Mouse (Mus musculus) limb, embryonic 10.5 days (tissue): ENCODE measurements around the gene Cebpa. TPM values are rescaled to one million over a fixed set of nuclear protein-coding genes. Genes with fewer than 3 reads are reported as not detected.

Experiments
- DNase-seq: peaks from one replicate; pipeline ENCODE4 v3.0.0-alpha.2; 2017; ENCODE audit warnings: low spot score
- H3K27ac ChIP-seq: fragments of 300-500 bp; sonication (generic); 2 replicates; pipeline ENCODE4 v1.5.1; 2016; ENCODE audit warnings: mild to moderate bottlenecking
- H3K27me3 ChIP-seq: fragments of 300-500 bp; sonication (generic); 2 replicates; pipeline ENCODE4 v1.6.1; 2016; ENCODE audit warnings: low read depth, mild to moderate bottlenecking; ENCODE audit not compliant: poor library complexity, severe bottlenecking
- H3K36me3 ChIP-seq: fragments of 300-500 bp; sonication (generic); 2 replicates; pipeline ENCODE4 v1.6.1; 2016; ENCODE audit warnings: mild to moderate bottlenecking, moderate library complexity
- H3K4me1 ChIP-seq: fragments of 300-500 bp; sonication (generic); 2 replicates; pipeline ENCODE4 v1.6.1; 2016
- H3K4me3 ChIP-seq: fragments of 300-500 bp; sonication (generic); 2 replicates; pipeline ENCODE4 v1.5.1; 2016; ENCODE audit warnings: mild to moderate bottlenecking, moderate library complexity
- H3K9me3 ChIP-seq: fragments of 300-500 bp; sonication (generic); replicated peaks from 2 replicates; pipeline ENCODE4 v1.6.1; 2016; ENCODE audit warnings: mild to moderate bottlenecking
- WGBS: fragments of 180-500 bp; shearing (Covaris S2); methylation state at CpG from one replicate; pipeline ENCODE4 v1.1.7; 2016; 5-methylcytosine and 5-hydroxymethylcytosine counted together
- microRNA-seq: library from miRNA; unstranded; fragments of <30 nt; microRNA quantifications from one replicate; pipeline ENCODE4, GENCODE M21; 2017
- polyA plus RNA-seq: library from polyadenylated mRNA; unstranded; fragments of >200 nt; fragmentation: Nextera tagmentation; extraction: Ambion mirVana; gene quantifications from 2 replicates; pipeline ENCODE4 v1.2.1, GENCODE M21; 2016

Gene Cebpa
- polyA plus RNA-seq, 1 experiment from 2014 or later, result 0.40 TPM

GRCm38 (mm10) chr7:35163600-35163999 lies 44.5 kb downstream of the Cebpa start:
- Histone ChIP-seq H3K27me3 (0 out of 2 replicates have a peak, but pooled peaks cover 10% of the 10 kb centered on the region), H3K27ac (no peak overlapping the region), H3K4me1 (no peaks in the 10 kb centered on the region), H3K36me3 (no peaks in the 10 kb centered on the region), H3K4me3 (no peak overlapping the region), H3K9me3 (no peaks in the 10 kb centered on the region)
- 72% methylated on average over 7 of the region's 7 CpGs for WGBS
- DNase-seq, result no peak

GRCm38 (mm10) chr7:35164131-35164530 lies 45.0 kb downstream of the Cebpa start:
- no peak overlapping the region for H3K4me3 ChIP-seq
- H3K27me3 ChIP-seq, result 0 out of 2 replicates have a peak, but pooled peaks cover 12% of the 10 kb centered on the region
- no peaks in the 10 kb centered on the region for H3K4me1 ChIP-seq
- no peaks in the 10 kb centered on the region for H3K36me3 ChIP-seq
- WGBS, result 66% methylated on average over 6 of the region's 6 CpGs
- H3K9me3 ChIP-seq, result no peaks in the 10 kb centered on the region
- no peak overlapping the region for H3K27ac ChIP-seq
- no peak for DNase-seq

- peaks cover 32% of the 10 kb centered on the region for H3K27me3 ChIP-seq
- 89% methylated on average over 5 of the region's 5 CpGs for WGBS
- peaks cover under 1% of the 10 kb centered on the region for H3K4me1 ChIP-seq
- DNase-seq, result no peak
- H3K36me3 ChIP-seq, result no peaks in the 10 kb centered on the region
- no peak overlapping the region for H3K27ac ChIP-seq
- no peak overlapping the region for H3K4me3 ChIP-seq
- no peaks in the 10 kb centered on the region for H3K9me3 ChIP-seq
Observed at GRCm38 (mm10) chr7:35166988-35167387, 47.9 kb downstream of the Cebpa start.

GRCm38 (mm10) chr7:35167925-35168324 lies 48.8 kb downstream of the Cebpa start:
- Histone ChIP-seq H3K4me3 (no peak overlapping the region), H3K27me3 (peaks cover 41% of the 10 kb centered on the region), H3K36me3 (no peaks in the 10 kb centered on the region), H3K4me1 (peaks cover 6% of the 10 kb centered on the region), H3K27ac (no peak overlapping the region), H3K9me3 (no peaks in the 10 kb centered on the region)
- no peak for DNase-seq
- WGBS, result 41% methylated on average over 2 of the region's 2 CpGs

GRCm38 (mm10) chr7:35169341-35169740 lies 50.2 kb downstream of the Cebpa start:
- H3K27ac ChIP-seq, result no peak overlapping the region
- H3K36me3 ChIP-seq, result no peaks in the 10 kb centered on the region
- peak; percentile 90 for DNase-seq
- H3K4me3 ChIP-seq, result no peak overlapping the region
- no peaks in the 10 kb centered on the region for H3K9me3 ChIP-seq
- peaks cover 51% of the 10 kb centered on the region for H3K27me3 ChIP-seq
- 15% methylated on average over 6 of the region's 6 CpGs for WGBS
- peaks cover 6% of the 10 kb centered on the region for H3K4me1 ChIP-seq

Small RNA genes within 50 kb of the gene (microRNA-seq; reads per million reads assigned to microRNA genes)
- not detected for gene Gm25033

Other genes with a start within 250 kb of the Cebpa start
- gene Pepd, start 206.9 kb upstream of the Cebpa start, polyA plus RNA-seq, result 75.2 and 75.8 TPM in 2 replicates
- gene Cebpg, start 62.7 kb upstream of the Cebpa start, polyA plus RNA-seq, result 40.3 and 44.9 TPM in 2 replicates
- 0.31 TPM in 1 of 2 replicates, not detected in the other for gene Slc7a10, start 67.1 kb downstream of the Cebpa start, polyA plus RNA-seq
- gene Lrp3, start 96.2 kb downstream of the Cebpa start, polyA plus RNA-seq, result 7.8 and 9.4 TPM in 2 replicates
- 15.9 and 17.8 TPM in 2 replicates for gene Gpatch1, start 199.1 kb downstream of the Cebpa start, polyA plus RNA-seq
- gene Rhpn2, start 214.9 kb downstream of the Cebpa start, polyA plus RNA-seq, result 3.2 and 3.5 TPM in 2 replicates